Mouse (Mus musculus) kidney, adult 2 months (tissue): ENCODE data around the gene Acot1.

Experiments
- CTCF ChIP-seq: fragments of 200-500 bp; conservative IDR thresholded peaks from 2 replicates; pipeline ENCODE4 v1.5.1; 2011; ENCODE audit warnings: low read depth, mild to moderate bottlenecking, control low read depth, low read length, moderate library complexity, mixed read lengths; ENCODE audit not compliant: insufficient read depth, insufficient read length
- POLR2A ChIP-seq: fragments of 200-500 bp; IDR thresholded peaks from one replicate; pipeline ENCODE4 v1.6.1; 2011; ENCODE audit warnings: low read depth, low read length, control low read depth

DNA sequence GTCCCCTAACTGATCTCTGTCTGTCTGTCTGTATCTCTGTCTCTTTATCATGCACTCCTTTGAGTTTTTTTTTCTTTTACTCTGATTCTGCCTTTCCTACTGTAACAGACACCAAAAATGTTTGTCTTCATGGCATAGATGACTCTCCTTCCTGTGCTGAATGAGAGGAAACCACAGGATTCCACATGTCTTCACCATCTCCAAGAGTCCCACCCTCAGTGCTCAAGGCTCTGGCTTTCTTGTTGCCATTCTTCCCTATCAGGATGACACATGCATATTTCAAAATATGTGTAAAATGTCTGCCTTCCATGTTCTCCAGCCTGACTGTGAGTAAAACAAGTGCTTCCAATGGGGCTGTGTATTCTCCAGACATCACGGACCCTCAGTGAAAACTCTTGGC lies 37.6 kb downstream of the Acot1 start:
- no peak for TF ChIP-seq CTCF
- no peak for TF ChIP-seq POLR2A
